Mouse (Mus musculus) heart, postnatal 0 days (tissue): Measurements from ENCODE around the gene Pcna. TPM values are rescaled to one million over a fixed set of nuclear protein-coding genes. Genes with fewer than 3 reads are reported as not detected.
"Not testable (repeated sequence)": the region's sequence is repeated elsewhere in the genome, so short reads cannot be mapped to it uniquely, and the experiment has no call there.

Source experiments
- ATAC-seq: fragments of 200-750 bp; cut with Nextera tagmentation; 2 replicates; pipeline ENCODE4 v1.8.0; 2017; ENCODE audit warnings: low read depth, moderate number of reproducible peaks, moderate library complexity; ENCODE audit not compliant: insufficient read depth
- DNase-seq: peaks from one replicate; pipeline ENCODE4 v3.0.0-alpha.2; 2016; ENCODE audit warnings: low spot score
- H3K27ac ChIP-seq: fragments of 300-500 bp; sonication (generic); 2 replicates; pipeline ENCODE4 v1.5.1; 2014; ENCODE audit warnings: low read depth, mild to moderate bottlenecking
- H3K27me3 ChIP-seq: fragments of 300-500 bp; sonication (generic); 2 replicates; pipeline ENCODE4 v1.6.1; 2014; ENCODE audit warnings: low read length, mixed read lengths; ENCODE audit not compliant: control insufficient read depth, insufficient read depth
- H3K36me3 ChIP-seq: fragments of 300-500 bp; sonication (generic); replicated peaks from 2 replicates; pipeline ENCODE4 v1.6.1; 2014; ENCODE audit warnings: low read length, mixed read lengths; ENCODE audit not compliant: control insufficient read depth, insufficient read depth
- H3K4me1 ChIP-seq: fragments of 300-500 bp; sonication (generic); 2 replicates; pipeline ENCODE4 v1.6.1; 2014; ENCODE audit warnings: antibody characterized with exemption; ENCODE audit not compliant: control insufficient read depth, insufficient read depth
- H3K4me2 ChIP-seq: fragments of 300-500 bp; sonication (generic); 2 replicates; pipeline ENCODE4 v1.6.1; 2014; ENCODE audit warnings: low read depth, mild to moderate bottlenecking, low read length, moderate library complexity
- H3K4me3 ChIP-seq: fragments of 300-500 bp; sonication (generic); 2 replicates; pipeline ENCODE4 v1.5.1; 2014; ENCODE audit warnings: low read depth, low read length
- H3K9ac ChIP-seq: fragments of 300-500 bp; sonication (generic); replicated peaks from 2 replicates; pipeline ENCODE4 v1.6.1; 2014; ENCODE audit warnings: low read depth, low read length, mixed read lengths
- H3K9me3 ChIP-seq: fragments of 300-500 bp; sonication (generic); replicated peaks from 2 replicates; pipeline ENCODE4 v1.6.1; 2016; ENCODE audit warnings: low read length; ENCODE audit not compliant: control insufficient read depth
- CTCF ChIP-seq: IDR thresholded peaks from 2 replicates; pipeline ENCODE4 v1.5.1; 2016; ENCODE audit warnings: antibody characterized with exemption, control low read depth, low read depth
- EP300 ChIP-seq: IDR thresholded peaks from 2 replicates; pipeline ENCODE4 v1.6.1; 2016; ENCODE audit warnings: antibody characterized with exemption, low read depth
- WGBS: fragments of 180-500 bp; shearing (Covaris S2); extraction: QIAGEN DNeasy Blood & Tissue Kit; methylation state at CpG from one replicate; pipeline ENCODE4 v1.1.7; 2014; 5-methylcytosine and 5-hydroxymethylcytosine counted together
- polyA plus RNA-seq: library from polyadenylated mRNA; unstranded; fragments of >200 nt; fragmentation: Nextera tagmentation; extraction: Ambion mirVana; gene quantifications from 2 replicates; pipeline ENCODE4 v1.2.1, GENCODE M21; 2015
- total RNA-seq: library from RNA; depleted of rRNA; stranded (reverse); fragments of >200 nt; gene quantifications from 2 replicates; pipeline ENCODE4 v1.2.3, GENCODE M21; 2014; ENCODE audit warnings: low replicate concordance

Gene Pcna
- total and polyA plus RNA-seq, 2 experiments from 2014 or later, result 74.8 to 142 TPM

GRCm38 (mm10) chr2:132291265-132291664 lies 38.2 kb upstream of the Pcna start:
- WGBS, result 41% methylated on average over 3 of the region's 3 CpGs
- no peak overlapping the region for H3K4me3 ChIP-seq
- no peak overlapping the region for H3K9ac ChIP-seq
- 0 out of 2 replicates have a peak, but pooled peaks have one; percentile 9 for ATAC-seq
- H3K27ac ChIP-seq, result peak overlapping the region; percentile 78
- H3K27me3 ChIP-seq, result no peaks in the 10 kb centered on the region
- no peak overlapping the region for H3K4me2 ChIP-seq
- TF ChIP-seq CTCF, result no peak
- no peak for TF ChIP-seq EP300
- H3K36me3 ChIP-seq, result peaks cover 26% of the 10 kb centered on the region
- DNase-seq, result no peak
- H3K4me1 ChIP-seq, result peaks cover 58% of the 10 kb centered on the region
- H3K9me3 ChIP-seq, result no peaks in the 10 kb centered on the region

- Histone ChIP-seq H3K27me3 (no peaks in the 10 kb centered on the region), H3K27ac (peak overlapping the region; percentile 78), H3K4me2 (no peak overlapping the region), H3K36me3 (peaks cover 22% of the 10 kb centered on the region), H3K9ac (no peak overlapping the region), H3K4me1 (peaks cover 60% of the 10 kb centered on the region), H3K9me3 (no peaks in the 10 kb centered on the region), H3K4me3 (no peak overlapping the region)
- WGBS, result 73% methylated on average over 6 of the region's 6 CpGs
- no peak for TF ChIP-seq EP300
- TF ChIP-seq CTCF, result no peak
- ATAC-seq, result no peak
- no peak for DNase-seq
These were observed 37.7 kb upstream of the Pcna start for GRCm38 (mm10) chr2:132290808-132291207.

GRCm38 (mm10) chr2:132289213-132289612 lies 36.1 kb upstream of the Pcna start:
- H3K27me3 ChIP-seq, H3K36me3 ChIP-seq, ATAC-seq, H3K9me3 ChIP-seq, DNase-seq, H3K4me3 ChIP-seq, H3K9ac ChIP-seq, H3K27ac ChIP-seq, H3K4me2 ChIP-seq: not testable (repeated sequence)
- WGBS, result 64% methylated on average over 5 of the region's 7 CpGs
- H3K4me1 ChIP-seq, result peaks cover 69% of the 10 kb centered on the region

- Histone ChIP-seq H3K36me3 (no peaks in the 10 kb centered on the region), H3K4me1 (peaks cover 76% of the 10 kb centered on the region), H3K27ac (peak overlapping the region; percentile 84), H3K4me2 (peak overlapping the region; percentile 23; the same call in 1 of the 2 replicates), H3K4me3 (no peak overlapping the region), H3K9me3 (no peaks in the 10 kb centered on the region), H3K27me3 (no peaks in the 10 kb centered on the region), H3K9ac (no peak overlapping the region)
- DNase-seq (peak; percentile 79), ATAC-seq (peak; percentile 70)
- 34% methylated on average over 9 of the region's 9 CpGs for WGBS
- 0 out of 2 replicates have a peak, but pooled peaks have one; percentile 58 for TF ChIP-seq EP300
- TF ChIP-seq CTCF, result no peak
These were observed 33.4 kb upstream of the Pcna start for GRCm38 (mm10) chr2:132286376-132287076.

GRCm38 (mm10) chr2:132285722-132286121 lies 32.6 kb upstream of the Pcna start:
- 90% methylated on average over 5 of the region's 5 CpGs for WGBS

More at GRCm38 (mm10) chr2:132285722-132286121, 32.6 kb upstream of the Pcna start:
- Histone ChIP-seq H3K27ac (peak overlapping the region; percentile 88), H3K4me1 (peaks cover 70% of the 10 kb centered on the region)
- H3K27me3 ChIP-seq, ATAC-seq, H3K9ac ChIP-seq, DNase-seq, H3K9me3 ChIP-seq, H3K4me3 ChIP-seq, H3K36me3 ChIP-seq, H3K4me2 ChIP-seq: not testable (repeated sequence)
